Mouse (Mus musculus) thymus, postnatal 0 days (tissue): ENCODE results near the gene M6pr. TPM values are rescaled to one million over a fixed set of nuclear protein-coding genes. Genes with fewer than 3 reads are reported as not detected.
A peak's percentile ranks its signal among the peaks of the same experiment; 100 is the strongest.
"Not testable (repeated sequence)": the region's sequence is repeated elsewhere in the genome, so short reads cannot be mapped to it uniquely, and the experiment has no call there.

ENCODE experiments used
- DNase-seq: peaks from one replicate; pipeline ENCODE4 v3.0.0-alpha.2; 2015; ENCODE audit warnings: low spot score
- polyA plus RNA-seq: library from polyadenylated mRNA; unstranded; fragments of >200 nt; fragmentation: Nextera tagmentation; extraction: Ambion mirVana; gene quantifications from 2 replicates; pipeline ENCODE4 v1.2.1, GENCODE M21; 2015

The M6pr gene
- polyA plus RNA-seq, 1 experiment from 2014 or later, result 136 TPM

DNA sequence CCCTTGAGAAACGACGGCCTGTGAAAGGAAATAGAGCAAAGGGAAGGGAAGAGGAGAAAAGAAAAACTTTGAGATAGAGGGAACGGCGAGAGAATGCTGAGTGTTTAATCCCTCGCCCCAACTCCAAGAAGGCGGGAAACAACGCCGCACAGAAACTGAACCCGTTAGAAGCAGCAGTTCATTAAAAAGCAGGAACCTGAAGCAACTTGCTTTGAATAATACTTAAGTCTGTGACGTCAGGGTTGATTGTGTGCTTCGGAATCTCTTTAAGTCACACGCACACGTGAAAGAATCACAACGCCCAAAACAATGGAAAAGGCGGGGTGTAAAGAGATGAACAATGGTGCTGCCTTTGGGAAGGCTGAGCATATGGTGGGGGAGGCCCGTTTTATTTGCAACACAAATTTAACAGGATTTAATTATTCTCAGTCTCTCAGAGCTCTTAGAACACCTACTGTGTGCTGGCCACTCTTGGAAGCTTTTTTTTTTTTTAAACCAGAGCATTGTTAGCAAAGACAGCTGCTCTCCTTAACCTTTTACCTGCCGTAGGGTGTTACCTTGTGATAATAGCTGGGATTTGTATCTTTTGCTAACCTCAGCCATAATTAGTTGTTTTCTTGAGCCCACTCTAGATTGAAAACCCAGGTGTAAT is 32.0 kb downstream of the M6pr start, which contains the start of gene Phc1:
Gene Phc1, minus strand, starts transcription at position 213 of the 652 bp plus-strand sequence.
- DNase-seq, result peak; percentile 42

DNA sequence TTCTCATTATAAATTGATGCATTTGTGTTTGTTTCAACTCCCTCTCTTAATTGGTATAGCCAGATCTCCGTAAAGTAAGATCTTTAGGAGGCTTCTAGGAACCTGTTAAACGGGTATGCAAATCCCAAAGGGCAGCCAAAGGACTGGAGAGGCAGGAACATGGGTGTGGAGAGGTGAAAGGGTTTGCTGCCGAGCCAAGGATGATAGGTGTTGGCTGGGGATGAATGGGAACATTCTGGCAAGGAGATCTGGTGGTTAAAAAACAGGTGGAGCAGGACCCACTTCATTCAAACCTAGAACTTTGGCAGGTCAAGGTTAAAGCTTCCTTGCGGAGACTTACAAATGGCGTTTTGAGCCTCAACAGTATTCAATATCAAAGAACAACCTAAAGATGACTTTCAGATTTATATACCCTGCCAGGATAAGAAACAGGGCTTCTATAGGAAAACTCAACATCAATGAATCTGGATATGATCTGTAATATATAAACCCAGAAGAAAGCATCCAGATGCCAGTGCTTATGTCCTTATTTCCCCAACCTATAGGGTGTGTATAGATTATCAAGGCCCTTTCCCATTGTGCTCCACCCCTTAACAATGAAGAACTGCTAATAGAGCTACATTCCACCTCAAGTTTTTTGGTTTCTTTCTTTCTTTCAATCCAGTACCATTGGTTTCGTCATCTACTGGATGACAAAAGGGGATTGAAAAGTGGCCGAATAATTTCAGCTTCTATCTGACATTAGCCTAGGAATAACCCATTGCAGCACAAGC is 32.7 kb downstream of the M6pr start:
- no peak for DNase-seq

DNA sequence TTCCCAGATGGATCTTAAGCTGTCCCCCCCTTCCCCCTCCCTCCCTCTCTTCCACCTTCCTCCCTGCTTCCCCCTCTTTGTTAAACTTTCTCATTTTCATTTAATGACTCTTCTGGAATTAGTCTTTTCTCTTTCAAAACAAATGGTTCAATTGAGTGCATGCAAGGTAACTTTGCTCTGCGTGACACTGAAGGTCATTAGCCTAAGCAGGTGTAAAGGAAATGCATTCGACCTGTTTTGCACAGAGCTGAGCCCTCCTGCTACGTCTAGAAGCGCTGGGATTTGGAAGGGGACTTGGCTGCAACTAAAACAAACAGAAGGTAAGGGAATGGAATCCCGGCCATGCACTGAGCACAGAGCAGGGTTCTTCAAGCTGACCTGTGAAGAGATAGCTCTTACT is 33.6 kb downstream of the M6pr start:
- DNase-seq, result no peak

DNA sequence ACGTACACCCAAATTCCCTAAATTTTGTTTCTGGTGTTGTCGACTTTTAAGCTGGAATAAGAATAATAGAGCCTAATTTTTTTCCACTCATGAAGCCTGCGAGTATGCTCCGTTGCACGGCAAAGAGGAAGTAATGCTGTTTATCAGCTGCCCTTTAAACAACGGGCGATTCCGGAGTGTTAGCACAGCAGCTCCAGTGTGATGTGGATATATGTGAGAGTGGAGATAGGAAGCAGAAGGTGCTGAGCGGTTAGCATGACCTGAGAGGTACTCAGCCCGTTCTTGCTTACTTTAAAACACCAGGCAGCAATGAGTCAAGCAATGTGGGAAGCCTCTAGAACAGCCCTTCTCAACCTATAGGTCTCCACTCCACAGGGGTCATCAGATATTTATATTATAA is 35.2 kb downstream of the M6pr start:
- no peak for DNase-seq

DNA sequence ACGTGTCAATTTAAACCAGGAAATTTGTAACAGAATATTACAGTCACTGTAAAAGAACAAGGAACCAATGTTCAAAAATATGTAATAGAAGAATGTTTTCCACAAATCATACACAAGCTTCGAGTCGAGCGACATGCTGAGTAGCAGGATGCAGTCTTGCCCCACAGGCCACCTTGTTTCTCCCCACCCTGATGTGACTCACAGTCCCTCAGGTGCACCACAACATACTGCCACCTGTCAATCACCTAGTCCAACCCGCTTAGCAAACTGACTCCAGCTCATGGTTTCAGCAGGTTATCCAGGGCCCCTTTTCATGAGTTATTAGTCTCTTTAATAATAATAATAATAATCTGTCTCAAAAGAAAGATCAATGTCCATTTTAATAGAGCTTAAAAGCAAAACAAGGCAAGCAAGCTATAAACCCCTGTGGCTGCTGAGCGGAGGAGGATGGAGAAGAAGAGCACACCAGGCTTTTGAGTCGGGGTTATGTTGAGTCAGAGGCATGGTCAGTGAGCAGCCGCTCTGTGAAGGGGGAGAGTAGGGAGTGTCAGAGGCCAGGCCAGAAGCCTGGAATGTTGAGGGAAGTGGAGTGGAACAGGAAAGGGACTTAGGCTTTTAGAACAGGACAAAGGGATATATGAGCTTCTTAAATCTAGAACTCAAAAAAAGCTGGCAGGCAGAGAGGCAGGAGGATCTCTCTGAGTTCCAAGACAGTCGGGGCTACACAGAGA is 36.0 kb downstream of the M6pr start:
- DNase-seq, result no peak

DNA sequence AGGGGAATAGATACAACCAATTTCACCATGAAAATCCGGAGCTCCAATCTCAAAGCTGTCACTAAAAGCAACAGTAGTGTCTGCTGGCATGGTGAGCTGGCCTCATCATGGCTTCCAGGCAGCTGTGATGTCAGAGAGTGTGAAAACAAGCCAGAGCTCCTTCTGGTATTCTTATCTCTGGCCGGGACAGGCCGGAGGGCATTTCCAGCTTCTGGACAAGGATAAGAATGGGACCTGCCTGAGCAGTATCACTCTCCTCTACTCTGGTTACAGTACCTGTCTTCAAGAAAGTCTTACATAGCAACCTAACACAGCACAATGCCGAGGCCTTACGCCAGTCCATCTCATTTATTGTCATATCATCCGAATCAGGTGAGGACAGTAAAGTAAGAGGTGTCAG is 37.2 kb downstream of the M6pr start:
- no peak for DNase-seq

DNA sequence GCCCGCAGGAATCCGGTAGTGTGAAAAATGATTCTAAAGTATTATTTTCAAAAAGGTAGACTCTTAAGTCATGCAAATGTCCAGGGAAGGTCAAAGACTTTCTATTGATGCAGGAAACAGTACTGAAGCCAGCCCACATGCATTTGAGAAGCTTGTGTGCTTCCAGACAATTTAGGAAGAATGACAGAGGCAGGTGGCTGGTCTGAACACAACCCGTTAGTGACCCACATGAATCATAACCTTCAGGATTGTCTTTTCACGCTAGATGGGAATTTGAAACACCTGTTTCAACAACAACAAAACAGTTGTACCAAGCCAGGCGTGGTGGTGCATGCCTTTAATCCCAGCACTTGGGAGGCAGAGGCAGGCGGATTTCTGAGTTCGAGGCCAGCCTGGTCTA is 37.9 kb downstream of the M6pr start:
- DNase-seq, result no peak

DNA sequence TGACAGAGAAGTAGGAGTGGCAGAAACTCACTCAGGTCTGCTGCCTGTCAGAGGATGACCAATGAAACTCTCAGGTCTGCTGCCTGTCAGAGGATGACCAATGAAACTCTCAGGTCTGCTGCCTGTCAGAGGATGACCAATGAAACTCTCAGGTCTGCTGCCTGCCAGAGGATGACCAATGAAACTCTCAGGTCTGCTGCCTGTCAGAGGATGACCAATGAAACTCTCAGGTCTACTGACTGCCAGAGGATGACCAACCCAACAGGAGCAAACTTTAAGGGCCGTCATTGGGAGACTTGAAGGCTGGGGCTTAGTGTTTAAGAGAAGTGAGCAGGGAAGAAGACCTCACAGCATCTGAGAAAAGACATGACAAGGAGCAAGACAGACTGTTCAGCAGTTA is 38.8 kb downstream of the M6pr start:
- not testable (repeated sequence) for DNase-seq

DNA sequence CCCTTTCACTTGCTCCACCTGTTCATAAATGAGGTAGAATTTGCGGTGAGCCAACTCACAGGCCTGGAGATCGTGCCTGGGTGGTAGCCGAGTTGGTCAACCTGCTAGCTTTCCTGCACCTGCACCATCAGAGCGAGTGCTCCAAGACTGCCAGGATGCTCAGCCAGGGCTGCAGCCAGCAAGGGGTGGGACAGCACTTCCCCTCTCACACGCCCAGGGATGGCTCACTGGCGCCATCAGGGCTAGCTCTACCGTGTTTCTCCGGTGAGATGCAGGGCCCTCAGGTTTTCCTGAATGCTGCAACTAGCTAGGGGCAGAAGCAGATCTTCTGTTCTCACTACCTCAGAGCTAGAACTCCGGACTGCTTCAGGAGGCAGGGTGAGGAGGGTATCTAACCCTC is 47.4 kb downstream of the M6pr start:
- no peak for DNase-seq

DNA sequence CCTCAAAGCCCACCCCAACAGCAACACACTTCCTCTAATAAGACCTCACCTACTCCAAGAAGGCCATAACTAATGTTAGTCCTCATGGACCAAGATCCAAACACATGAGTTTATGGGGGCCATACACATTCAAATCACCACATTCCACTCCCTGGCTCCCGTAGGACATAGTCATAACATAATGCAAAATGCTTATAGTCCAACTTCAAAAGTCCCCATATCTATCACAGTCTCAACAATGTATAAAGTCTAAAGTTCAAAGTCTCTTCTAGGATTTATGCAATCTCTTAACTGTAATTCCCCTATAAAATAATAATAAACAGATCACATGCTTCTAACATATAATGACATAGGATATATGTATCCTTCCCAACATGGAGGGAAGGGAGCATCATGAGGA is 48.6 kb downstream of the M6pr start:
- no peak for DNase-seq

DNA sequence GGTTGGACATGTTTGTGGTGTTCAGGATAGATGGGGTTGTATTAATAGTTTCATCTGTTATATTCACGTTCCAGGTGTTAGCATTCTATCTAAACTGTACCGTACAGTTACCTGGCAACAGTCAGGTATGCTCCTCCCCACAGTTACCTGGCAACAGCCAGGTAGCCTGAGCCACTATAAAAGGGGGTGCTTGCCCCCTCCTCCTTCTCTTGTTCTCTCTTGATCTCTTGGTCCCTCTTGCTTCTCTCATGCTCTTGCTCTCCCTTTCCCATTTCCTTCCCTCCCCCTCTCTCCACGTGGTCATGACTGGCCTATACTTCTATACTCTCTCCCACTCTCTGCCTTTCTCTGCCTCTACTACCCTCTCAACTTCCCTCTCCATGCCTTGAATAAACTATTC is 57.2 kb downstream of the M6pr start:
- DNase-seq, result no peak

DNA sequence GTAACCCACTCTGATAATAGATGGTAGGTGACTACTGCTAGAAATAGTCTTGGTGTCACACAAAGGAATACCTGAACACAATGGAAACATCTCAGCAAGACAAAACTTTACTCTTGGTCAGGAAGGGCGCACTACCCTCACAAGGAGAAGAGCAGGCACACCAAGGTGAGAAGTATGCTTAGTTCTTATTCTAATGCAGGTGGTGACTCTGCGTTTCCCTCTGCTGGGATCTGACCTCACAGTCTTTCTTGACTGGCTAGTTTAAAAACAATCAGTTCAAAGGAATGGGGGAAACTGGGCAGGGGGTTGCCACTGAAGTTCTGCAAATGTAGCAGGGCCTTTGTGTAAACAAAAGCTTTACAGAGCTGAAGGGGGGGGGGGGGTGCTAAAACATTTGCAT is 57.8 kb downstream of the M6pr start:
- no peak for DNase-seq

DNA sequence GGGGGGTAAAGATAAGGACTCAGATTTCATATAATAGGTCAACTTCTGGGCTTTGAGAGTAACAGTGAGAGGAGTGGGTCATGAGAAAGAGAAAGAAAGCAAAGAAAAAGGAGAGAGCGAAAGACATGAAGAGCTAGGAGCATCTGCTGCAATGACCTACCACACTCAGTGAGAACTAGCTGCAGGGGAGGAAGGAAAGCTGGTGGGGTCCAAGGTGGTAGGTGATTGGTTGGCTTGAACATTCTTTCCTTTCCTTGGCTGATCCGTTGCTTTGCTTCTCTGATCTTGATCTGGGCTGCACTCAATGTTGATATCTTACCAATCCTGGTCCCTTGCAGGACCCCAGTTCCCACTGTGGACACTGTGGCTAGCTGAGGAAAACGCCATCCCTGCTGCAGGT is 58.5 kb downstream of the M6pr start:
- no peak for DNase-seq

Other genes starting within 250 kb of the M6pr start
- gene Klrg1, start 25.8 kb upstream of the M6pr start, polyA plus RNA-seq, result 0.53 and 0.55 TPM in 2 replicates
- gene Phc1, start 31.8 kb downstream of the M6pr start, polyA plus RNA-seq, result 10.0 and 10.1 TPM in 2 replicates
- gene Rimklb, start 190.0 kb downstream of the M6pr start, polyA plus RNA-seq, result 1.5 and 1.9 TPM in 2 replicates
- 58.9 and 65.3 TPM in 2 replicates for gene Mfap5, start 197.1 kb downstream of the M6pr start, polyA plus RNA-seq
- gene Aicda, start 245.1 kb downstream of the M6pr start, polyA plus RNA-seq, result 0.18 and 0.25 TPM in 2 replicates